Mouse (Mus musculus): Measurements from ENCODE around the gene Igfbp2.

Gene Igfbp2

GRCm38 (mm10) chr1:72873511-72874286 lies 49.4 kb downstream of the Igfbp2 start:
- peak; percentile 58 to 62 for DNase-seq

GRCm38 (mm10) chr1:72874287-72875211 lies 50.2 kb downstream of the Igfbp2 start, which contains the start of gene Igfbp5:
Gene Igfbp5, minus strand, starts transcription at chr1:72874884.
- DNase-seq: peak; percentile 83 to 86

DNA sequence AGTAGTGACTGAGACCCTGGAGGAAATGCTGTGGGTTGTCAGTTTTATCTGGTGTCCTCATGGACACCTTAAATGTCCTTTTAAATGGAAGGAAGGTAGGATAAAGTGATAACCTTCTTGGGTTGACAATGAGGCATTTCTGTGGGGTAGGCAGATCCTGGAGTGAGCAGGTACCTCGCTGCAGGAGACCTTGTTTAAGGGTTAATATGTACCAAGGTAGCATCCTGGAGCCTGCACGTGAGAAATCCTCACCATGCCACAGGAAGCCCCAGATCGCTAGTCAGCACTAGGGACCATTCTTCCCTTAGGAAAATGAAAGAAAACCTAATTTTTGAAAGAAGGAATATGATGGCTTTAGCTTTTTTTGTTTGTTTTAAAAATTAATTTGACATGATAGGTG lies 51.4 kb downstream of the Igfbp2 start:
- DNase-seq: no peak

GRCm38 (mm10) chr1:72876111-72876510 lies 51.8 kb downstream of the Igfbp2 start:
- no peak for DNase-seq

DNA sequence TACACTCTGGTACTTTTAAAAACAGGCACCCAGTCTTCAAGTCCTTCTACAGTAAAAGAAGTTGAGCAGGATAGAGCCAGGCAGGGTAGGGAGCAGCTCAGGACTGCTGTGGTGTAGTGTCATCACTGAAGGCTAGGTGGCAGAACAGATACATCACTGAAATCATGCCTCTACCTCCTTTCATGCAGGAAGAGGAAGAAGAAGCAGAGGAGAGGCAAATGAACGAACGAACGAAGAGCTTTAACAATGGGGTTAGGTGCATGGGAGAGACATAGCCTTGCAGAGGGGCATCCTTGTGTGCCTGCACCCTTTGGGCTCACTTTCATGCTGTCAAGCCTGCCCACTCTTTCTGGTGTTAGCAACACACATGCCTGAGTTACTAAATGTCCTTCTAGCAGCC lies 53.6 kb downstream of the Igfbp2 start:
- DNase-seq: peak in 1 of 2 experiments; percentile 62

GRCm38 (mm10) chr1:72878473-72879318 lies 54.4 kb downstream of the Igfbp2 start:
- DNase-seq: no peak

GRCm38 (mm10) chr1:72879319-72879634 lies 55.0 kb downstream of the Igfbp2 start:
- no peak for DNase-seq

- no peak for DNase-seq
These were observed 61.0 kb downstream of the Igfbp2 start for GRCm38 (mm10) chr1:72885111-72885818.

GRCm38 (mm10) chr1:72885819-72886169 lies 61.5 kb downstream of the Igfbp2 start:
- peak; percentile 48 to 79 for DNase-seq

DNA sequence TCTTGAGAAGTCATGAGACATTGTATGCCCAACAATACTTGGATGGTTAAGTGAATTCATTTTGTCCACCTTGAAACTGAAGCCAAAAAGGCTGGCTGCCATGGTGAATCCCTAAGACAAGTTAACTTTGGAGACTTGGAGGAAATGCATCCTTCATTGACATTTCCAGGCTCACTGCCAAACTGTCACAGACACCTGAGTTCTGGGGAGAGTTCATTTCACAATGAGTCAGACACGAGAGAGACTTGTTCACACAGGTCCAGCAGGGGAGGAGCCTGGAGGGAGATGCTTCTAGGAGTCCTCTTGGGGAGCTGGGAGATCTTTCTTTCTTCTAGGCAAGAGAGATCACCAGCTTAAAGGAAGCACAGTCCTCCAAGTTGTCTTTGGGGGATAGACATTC lies 63.6 kb downstream of the Igfbp2 start:
- no peak for DNase-seq

GRCm38 (mm10) chr1:72895821-72896220 lies 71.5 kb downstream of the Igfbp2 start:
- DNase-seq: no peak

All from lung, postnatal 4 days (tissue).